Mouse (Mus musculus) limb, embryonic 11.5 days (tissue): ENCODE measurements at regions not wholly inside any gene's neighbourhood (a gene's known extent, or its start where the extent isn't known, plus 50 kb on each side); places are given as distances from the start of the nearest gene placed in this dataset.
A peak's percentile ranks its signal among the peaks of the same experiment; 100 is the strongest.

ENCODE experiments used
- ATAC-seq: fragments of 200-750 bp; cut with Nextera tagmentation; 2 replicates; pipeline ENCODE4 v1.8.0; 2017; ENCODE audit warnings: low read depth; ENCODE audit not compliant: insufficient number of reproducible peaks, low FRiP score, low TSS enrichment
- DNase-seq: peaks from one replicate; pipeline ENCODE4 v3.0.0-alpha.2; 2015; ENCODE audit warnings: low spot score
- H3K27ac ChIP-seq: fragments of 300-500 bp; sonication (generic); replicated peaks from 2 replicates; pipeline ENCODE4 v1.5.1; 2014; ENCODE audit warnings: low read depth, mild to moderate bottlenecking, low read length
- H3K27me3 ChIP-seq: fragments of 300-500 bp; sonication (generic); 2 replicates; pipeline ENCODE4 v1.6.1; 2014; ENCODE audit warnings: mild to moderate bottlenecking, low read length, mixed read lengths; ENCODE audit not compliant: control insufficient read depth, insufficient read depth
- H3K36me3 ChIP-seq: fragments of 300-500 bp; sonication (generic); 2 replicates; pipeline ENCODE4 v1.6.1; 2014; ENCODE audit warnings: mild to moderate bottlenecking, low read length, moderate library complexity, mixed read lengths; ENCODE audit not compliant: control insufficient read depth, insufficient read depth
- H3K4me1 ChIP-seq: fragments of 300-500 bp; sonication (generic); 2 replicates; pipeline ENCODE4 v1.6.1; 2014; ENCODE audit warnings: low read length, mixed read lengths; ENCODE audit not compliant: control insufficient read depth, insufficient read depth
- H3K4me2 ChIP-seq: fragments of 300-500 bp; sonication (generic); 2 replicates; pipeline ENCODE4 v1.6.1; 2014; ENCODE audit warnings: low read depth, mild to moderate bottlenecking, moderate library complexity; ENCODE audit not compliant: severe bottlenecking
- H3K4me3 ChIP-seq: fragments of 300-500 bp; sonication (generic); 2 replicates; pipeline ENCODE4 v1.5.1; 2014; ENCODE audit warnings: low read depth, low read length
- H3K9ac ChIP-seq: fragments of 300-500 bp; sonication (generic); 2 replicates; pipeline ENCODE4 v1.6.1; 2014; ENCODE audit warnings: mild to moderate bottlenecking, low read length
- H3K9me3 ChIP-seq: fragments of 300-500 bp; sonication (generic); 2 replicates; pipeline ENCODE4 v1.6.1; 2016; ENCODE audit warnings: low read length; ENCODE audit not compliant: control insufficient read depth
- WGBS: fragments of 180-500 bp; shearing (Covaris S2); extraction: QIAGEN DNeasy Blood & Tissue Kit; methylation state at CpG from one replicate; pipeline ENCODE4 v1.1.7; 2014; 5-methylcytosine and 5-hydroxymethylcytosine counted together

DNA sequence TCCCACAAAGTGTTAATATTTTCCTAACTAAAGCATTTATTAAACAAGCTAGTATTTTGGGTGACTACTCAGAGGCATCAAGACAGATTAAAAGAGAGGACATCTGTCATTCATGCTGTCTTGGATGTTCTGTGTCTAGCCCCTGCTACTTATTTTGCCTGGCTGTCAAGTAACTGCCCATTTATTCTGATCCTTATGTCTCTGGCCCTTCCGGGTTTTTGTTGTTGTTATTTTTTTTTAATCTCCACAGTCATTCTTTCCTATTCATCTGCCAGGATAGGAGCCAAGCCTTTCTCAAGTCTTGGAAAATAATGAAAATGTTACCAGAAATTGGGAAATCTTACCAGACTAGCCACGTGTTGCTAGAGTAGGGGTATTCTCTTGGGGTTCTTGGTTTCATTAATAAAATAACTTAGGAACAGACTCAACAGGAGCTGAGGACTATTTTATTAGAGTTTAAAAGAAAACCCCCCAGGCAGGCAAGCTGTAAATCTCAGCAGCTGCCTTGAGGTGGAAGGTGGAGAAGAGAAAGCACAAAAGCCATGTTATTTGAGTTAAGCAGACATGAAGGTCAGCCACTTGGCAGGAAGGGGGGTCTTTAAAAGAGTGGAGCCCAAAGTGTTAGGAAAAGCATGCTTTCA is 209.1 kb upstream of the Gm10295 start:
- Histone ChIP-seq H3K36me3 (no peaks in the 10 kb centered on the region), H3K4me2 (no peak overlapping the region), H3K4me1 (peaks cover 10% of the 10 kb centered on the region), H3K27me3 (no peaks in the 10 kb centered on the region), H3K27ac (no peak overlapping the region), H3K9me3 (no peaks in the 10 kb centered on the region), H3K9ac (no peak overlapping the region), H3K4me3 (no peak overlapping the region)
- WGBS: 12% methylated on average over 2 of the region's 2 CpGs
- no peak; the same call in 1 of the 2 replicates for ATAC-seq
- peak; percentile 44 for DNase-seq

DNA sequence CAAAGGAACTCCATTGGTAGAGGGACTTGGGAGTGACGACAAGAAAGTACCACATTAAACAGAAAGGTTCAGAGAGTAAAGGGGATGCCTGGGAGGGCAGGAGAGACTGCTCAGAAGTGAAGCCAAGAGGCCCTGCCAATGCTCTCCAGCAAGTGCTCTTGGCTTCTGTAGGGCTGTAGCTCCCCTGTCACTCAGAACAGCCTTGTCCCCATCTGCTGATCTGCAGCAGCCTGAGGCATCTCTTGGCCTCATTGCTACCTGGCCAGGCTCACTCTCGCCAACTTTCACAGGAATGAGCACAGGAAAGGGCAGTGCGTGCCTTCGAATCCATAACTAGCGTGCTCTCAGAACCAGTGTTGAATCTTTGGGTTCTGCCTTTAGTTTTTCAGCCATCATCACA is 205.2 kb upstream of the Gm10295 start:
- no peak for ATAC-seq
- 89% methylated on average over 5 of the region's 5 CpGs for WGBS
- no peaks in the 10 kb centered on the region for H3K36me3 ChIP-seq

DNA sequence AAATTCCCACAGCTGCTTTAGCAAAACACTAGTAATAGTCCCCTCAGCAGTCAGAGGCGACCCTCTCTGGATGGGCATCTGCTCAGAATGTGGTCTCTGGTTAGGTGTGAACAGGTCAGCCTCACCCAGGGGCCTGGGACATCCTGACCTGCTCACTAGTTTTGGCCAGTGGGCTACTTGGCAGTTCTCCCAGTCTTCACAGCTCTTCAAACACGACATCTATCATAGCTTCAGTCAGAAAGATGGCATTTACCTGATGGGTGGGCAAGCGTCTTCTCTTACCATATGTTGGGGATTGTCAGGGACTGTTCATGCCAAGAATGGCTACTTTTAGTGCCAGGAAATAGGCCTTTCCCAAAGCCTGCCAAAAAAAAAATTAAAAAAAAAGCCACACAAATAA is 204.2 kb upstream of the Gm10295 start:
- no peaks in the 10 kb centered on the region for H3K36me3 ChIP-seq
- H3K27ac ChIP-seq: no peak overlapping the region
- no peaks in the 10 kb centered on the region for H3K9me3 ChIP-seq
- ATAC-seq: no peak
- H3K9ac ChIP-seq: no peak overlapping the region
- WGBS: 87% methylated on average over 3 of the region's 3 CpGs
- no peaks in the 10 kb centered on the region for H3K27me3 ChIP-seq
- peaks cover 10% of the 10 kb centered on the region for H3K4me1 ChIP-seq
- no peak for DNase-seq
- H3K4me3 ChIP-seq: no peak overlapping the region
- no peak overlapping the region for H3K4me2 ChIP-seq

More for the DNA sequence above, 205.2 kb upstream of the Gm10295 start:
- H3K4me3 ChIP-seq: no peak overlapping the region
- DNase-seq: no peak
- no peak overlapping the region for H3K4me2 ChIP-seq
- peaks cover 10% of the 10 kb centered on the region for H3K4me1 ChIP-seq
- no peaks in the 10 kb centered on the region for H3K9me3 ChIP-seq
- no peaks in the 10 kb centered on the region for H3K27me3 ChIP-seq
- no peak overlapping the region for H3K9ac ChIP-seq
- no peak overlapping the region for H3K27ac ChIP-seq

DNA sequence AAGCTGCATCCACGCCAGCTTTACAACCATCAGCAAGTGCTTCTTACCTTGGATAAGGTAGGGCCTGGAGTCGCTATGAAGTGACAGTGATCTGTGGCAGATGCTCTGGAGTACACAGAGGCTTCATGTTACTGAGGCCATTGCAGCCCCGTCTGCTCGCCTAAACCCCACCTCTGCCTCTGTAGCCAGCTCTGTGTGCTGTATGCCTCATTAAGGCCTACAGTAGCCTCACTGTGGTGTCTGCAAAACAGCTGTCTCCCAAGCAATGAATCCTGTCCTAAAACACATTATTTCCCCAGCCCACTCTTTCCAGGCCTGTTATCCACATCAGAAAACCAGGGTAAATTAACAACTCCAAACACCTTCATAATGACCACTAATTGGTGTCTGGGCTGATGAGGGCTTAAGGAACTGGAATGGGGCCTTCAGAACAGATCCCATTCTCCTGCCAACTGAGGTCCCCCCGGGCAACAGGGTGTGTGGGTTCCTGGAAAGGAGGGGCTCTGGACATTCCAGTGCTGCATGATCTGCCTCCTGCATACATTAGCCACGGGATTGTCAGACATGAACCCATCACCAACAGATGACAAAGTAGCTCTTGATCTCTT is 195.4 kb upstream of the Gm10295 start:
- H3K4me3 ChIP-seq: no peak overlapping the region
- DNase-seq (no peak), ATAC-seq (0 out of 2 replicates have a peak, but pooled peaks have one; percentile 17)
- H3K9me3 ChIP-seq: no peaks in the 10 kb centered on the region
- H3K4me1 ChIP-seq: no peaks in the 10 kb centered on the region
- H3K4me2 ChIP-seq: no peak overlapping the region
- 30% methylated on average over 6 of the region's 6 CpGs for WGBS
- H3K27me3 ChIP-seq: no peaks in the 10 kb centered on the region
- H3K36me3 ChIP-seq: no peaks in the 10 kb centered on the region
- no peak overlapping the region for H3K27ac ChIP-seq
- no peak overlapping the region for H3K9ac ChIP-seq

DNA sequence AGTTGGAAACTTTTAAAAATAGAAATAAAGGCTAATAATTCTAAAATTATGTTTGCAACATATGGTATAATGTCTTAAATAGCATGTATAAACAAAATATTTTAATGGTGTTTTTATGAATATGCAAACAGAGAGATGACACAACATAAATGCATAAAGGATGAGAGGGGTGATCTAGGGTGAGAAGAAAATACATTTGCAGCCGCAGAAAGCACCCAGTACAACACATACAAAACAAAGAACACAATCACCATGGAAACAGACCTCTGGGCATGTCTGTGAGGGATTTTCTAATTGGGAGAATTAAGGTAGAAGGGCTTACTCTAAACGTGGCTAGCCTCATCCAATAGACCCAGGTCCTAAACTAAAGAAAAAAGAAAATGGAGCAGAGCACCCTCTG is 190.2 kb upstream of the Gm10295 start:
- Histone ChIP-seq H3K27ac (no peak overlapping the region), H3K4me2 (no peak overlapping the region), H3K9ac (no peak overlapping the region), H3K4me1 (no peaks in the 10 kb centered on the region), H3K4me3 (no peak overlapping the region), H3K36me3 (no peaks in the 10 kb centered on the region), H3K9me3 (no peaks in the 10 kb centered on the region), H3K27me3 (no peaks in the 10 kb centered on the region)
- no peak for DNase-seq
- 77% methylated on average over 2 of the region's 2 CpGs for WGBS
- ATAC-seq: no peak

DNA sequence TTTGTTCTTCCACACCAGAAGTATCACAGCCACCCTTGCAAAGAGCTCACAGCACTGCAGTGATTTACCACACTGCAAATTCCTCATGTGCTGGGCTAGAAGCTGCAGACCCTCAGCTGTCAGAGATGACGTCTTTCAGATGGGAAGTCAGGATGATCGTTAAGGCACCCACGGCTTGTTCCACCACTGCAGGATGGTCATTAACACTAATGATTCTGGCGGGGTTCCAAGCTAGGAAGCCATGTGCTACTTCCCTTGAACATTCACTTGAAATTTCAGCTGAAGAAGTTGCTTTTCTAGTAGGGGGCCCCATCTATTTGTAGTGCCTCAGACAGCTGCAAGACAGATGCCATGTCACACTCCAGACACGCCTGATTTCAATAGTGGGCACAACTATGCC is 181.8 kb upstream of the Gm10295 start:
- Histone ChIP-seq H3K9me3 (no peaks in the 10 kb centered on the region), H3K4me2 (no peak overlapping the region), H3K27ac (peak overlapping the region; percentile 36), H3K4me1 (peaks cover 15% of the 10 kb centered on the region; the same call in 1 of the 2 replicates), H3K27me3 (no peaks in the 10 kb centered on the region), H3K9ac (no peak overlapping the region), H3K4me3 (no peak overlapping the region), H3K36me3 (no peaks in the 10 kb centered on the region)
- WGBS: 13% methylated on average over 5 of the region's 5 CpGs
- no peak for ATAC-seq
- DNase-seq: peak; percentile 71

DNA sequence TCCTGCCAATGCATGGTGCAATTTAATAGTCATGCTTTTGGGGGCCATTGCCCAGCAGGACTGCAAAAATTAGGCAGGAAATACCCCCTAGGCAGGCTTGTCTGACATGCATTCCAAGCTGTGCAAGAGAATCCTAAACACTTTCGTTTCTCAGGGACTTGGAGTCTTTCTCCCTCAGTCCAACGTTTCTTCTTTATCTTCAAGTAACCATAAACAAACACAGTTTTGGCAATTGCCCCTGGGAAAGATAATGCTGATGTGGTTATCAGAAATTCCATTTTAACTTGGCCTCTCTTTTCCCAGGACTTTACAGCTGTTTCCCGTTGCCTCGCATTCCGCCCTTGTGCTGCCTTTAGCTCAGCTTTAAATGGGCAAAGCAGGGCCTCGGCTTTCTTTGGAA is 180.2 kb upstream of the Gm10295 start:
- Histone ChIP-seq H3K9ac (no peak overlapping the region), H3K27ac (peak overlapping the region; percentile 32; the same call in 1 of the 2 replicates), H3K9me3 (no peaks in the 10 kb centered on the region), H3K36me3 (no peaks in the 10 kb centered on the region), H3K4me3 (no peak overlapping the region), H3K4me2 (no peak overlapping the region; the same call in 1 of the 2 replicates), H3K27me3 (no peaks in the 10 kb centered on the region), H3K4me1 (peaks cover 15% of the 10 kb centered on the region; the same call in 1 of the 2 replicates)
- DNase-seq (peak; percentile 34), ATAC-seq (no peak)
- WGBS: 12% methylated on average over 6 of the region's 6 CpGs

DNA sequence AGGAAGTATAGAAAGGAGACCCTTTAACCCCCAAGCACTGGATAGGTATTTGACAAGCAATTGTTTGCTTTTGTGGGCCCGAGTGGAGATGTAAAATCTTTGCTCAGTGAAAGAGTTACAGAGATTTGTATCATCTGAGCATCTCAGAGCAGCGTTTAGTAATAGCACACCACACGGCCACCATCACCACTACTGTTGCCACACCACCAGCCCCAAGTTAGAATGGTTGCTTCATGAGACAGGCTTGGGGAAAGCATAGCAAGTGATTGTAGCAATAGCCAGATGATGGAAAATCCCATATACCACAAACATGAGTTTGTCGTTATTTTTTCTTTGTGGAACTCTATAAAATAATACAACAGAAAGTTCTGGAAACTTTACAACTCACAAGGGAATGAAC is 179.6 kb upstream of the Gm10295 start:
- Histone ChIP-seq H3K9ac (no peak overlapping the region), H3K36me3 (no peaks in the 10 kb centered on the region), H3K27ac (peak overlapping the region; percentile 32; the same call in 1 of the 2 replicates), H3K4me2 (no peak overlapping the region), H3K27me3 (no peaks in the 10 kb centered on the region), H3K9me3 (no peaks in the 10 kb centered on the region), H3K4me3 (no peak overlapping the region), H3K4me1 (peaks cover 15% of the 10 kb centered on the region; the same call in 1 of the 2 replicates)
- DNase-seq (no peak), ATAC-seq (no peak)
- WGBS: 80% methylated on average over 4 of the region's 4 CpGs
